Mouse (Mus musculus) mammary gland, adult 2 months (tissue): ENCODE results near the gene Zfp60. TPM values are rescaled to one million over a fixed set of nuclear protein-coding genes. Genes with fewer than 3 reads are reported as not detected.

Source experiments
- polyA plus RNA-seq: library from polyadenylated mRNA; depleted of rRNA; stranded (reverse); fragments of >200 nt; gene quantifications from 2 replicates; pipeline ENCODE4 v1.2.3, GENCODE M21; 2012; ENCODE audit warnings: low replicate concordance; rRNA removed

Gene Zfp60
- polyA plus RNA-seq = 1.1 and 2.7 TPM in 2 replicates

GRCm38 (mm10) chr7:27731281-27731883 lies at the start of gene Zfp60:
Gene Zfp60, plus strand, starts transcription at chr7:27731389.

GRCm38 (mm10) chr7:27688815-27689612 lies 42.2 kb upstream of the Zfp60 start, which contains the start of gene Zfp607b:
Gene Zfp607b, plus strand, starts transcription at chr7:27689340.

Other genes starting within 250 kb of the Zfp60 start
- gene Sertad1, start 244.5 kb upstream of the Zfp60 start, polyA plus RNA-seq = 32.7 and 59.9 TPM in 2 replicates
- 7.0 and 8.2 TPM in 2 replicates for gene Prx, start 232.1 kb upstream of the Zfp60 start, polyA plus RNA-seq
- 0.87 and 0.96 TPM in 2 replicates for gene Hipk4, start 208.1 kb upstream of the Zfp60 start, polyA plus RNA-seq
- gene Pld3, start 178.2 kb upstream of the Zfp60 start, polyA plus RNA-seq = 181 and 187 TPM in 2 replicates
- gene 2310022A10Rik, start 178.2 kb upstream of the Zfp60 start, polyA plus RNA-seq = 28.5 and 46.1 TPM in 2 replicates
- 167 and 222 TPM in 2 replicates for gene Akt2, start 139.8 kb upstream of the Zfp60 start, polyA plus RNA-seq
- gene Ttc9b, start 77.5 kb upstream of the Zfp60 start, polyA plus RNA-seq = not detected in 2 replicates
- gene Map3k10, start 56.8 kb upstream of the Zfp60 start, polyA plus RNA-seq = 16.1 and 46.0 TPM in 2 replicates
- gene Zfp607b, start 42.0 kb upstream of the Zfp60 start, polyA plus RNA-seq = 0.25 and 0.27 TPM in 2 replicates
- 0.45 and 1.0 TPM in 2 replicates for gene Zfp626, start 75.8 kb downstream of the Zfp60 start, polyA plus RNA-seq
- gene Zfp59, start 107.2 kb downstream of the Zfp60 start, polyA plus RNA-seq = 0.26 and 0.86 TPM in 2 replicates
- gene Zfp607a, start 126.1 kb downstream of the Zfp60 start, polyA plus RNA-seq = 0.68 and 1.1 TPM in 2 replicates
- gene Zfp974, start 198.1 kb downstream of the Zfp60 start, polyA plus RNA-seq = 1.4 and 2.8 TPM in 2 replicates
- gene Zfp780b, start 247.8 kb downstream of the Zfp60 start, polyA plus RNA-seq = 0.98 and 2.9 TPM in 2 replicates